Mouse (Mus musculus) kidney, adult 2 months (tissue): ENCODE data around the gene Eya3.

Experiments
- CTCF ChIP-seq: fragments of 200-500 bp; conservative IDR thresholded peaks from 2 replicates; pipeline ENCODE4 v1.5.1; 2011; ENCODE audit warnings: low read depth, mild to moderate bottlenecking, control low read depth, low read length, moderate library complexity, mixed read lengths; ENCODE audit not compliant: insufficient read depth, insufficient read length
- POLR2A ChIP-seq: fragments of 200-500 bp; IDR thresholded peaks from one replicate; pipeline ENCODE4 v1.6.1; 2011; ENCODE audit warnings: low read depth, low read length, control low read depth

- TF ChIP-seq CTCF (no peak), POLR2A (no peak)
Observed at GRCm38 (mm10) chr4:132659106-132659505, 20.3 kb downstream of the Eya3 start.
